Mouse (Mus musculus): ENCODE measurements around the gene Gcdh.

DNA sequence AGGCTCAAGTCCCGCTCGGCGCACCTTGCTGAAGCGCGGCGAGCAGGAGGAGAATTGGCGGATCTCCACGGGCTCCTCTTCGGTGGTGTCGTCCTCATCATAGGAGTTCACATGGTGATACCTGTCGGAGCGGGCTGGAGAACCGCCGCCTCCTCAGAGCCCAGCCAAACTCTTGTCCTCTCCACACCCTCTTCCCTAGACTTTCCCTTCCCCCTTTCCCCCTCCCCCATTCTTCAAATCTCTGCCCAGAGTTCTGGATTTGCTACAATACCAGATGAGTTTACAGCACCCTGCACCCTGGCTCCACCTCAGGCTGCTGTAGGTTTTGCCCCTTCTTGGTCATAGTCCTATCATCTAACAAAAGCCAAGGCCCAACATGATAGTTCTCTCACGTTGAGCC lies 24.9 kb upstream of the Gcdh start:
- TF ChIP-seq POLR2A (IDR thresholded peaks at IDR 0.05; ENCODE audit: borderline replicate concordance, extremely low read depth, low read depth, low read length) (no peak), CTCF (IDR thresholded peaks at IDR 0.05; ENCODE audit: insufficient read depth, low read length) (no peak)
